12 mouse cellular contexts compared by ENCODE assay signal in the genomic region with DNA sequence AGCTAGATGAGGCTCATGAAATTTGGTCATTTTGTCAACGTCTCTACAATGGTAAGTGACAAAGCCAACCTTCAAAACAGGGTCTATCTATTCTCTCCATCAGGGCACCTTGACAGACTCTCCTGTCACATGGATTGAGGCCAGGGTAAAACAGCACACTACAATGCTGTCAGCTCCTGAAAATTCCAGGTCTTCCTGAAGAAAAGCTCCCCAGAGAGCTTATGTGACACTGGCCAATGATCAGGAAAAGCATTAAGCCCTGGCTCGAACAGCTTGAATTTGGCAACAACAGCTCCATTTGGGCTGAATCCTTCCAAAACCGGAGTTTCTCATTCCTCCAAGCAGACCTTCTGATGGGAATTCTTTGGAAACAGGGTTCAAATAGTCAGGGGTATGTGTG.
A peak's percentile ranks its signal among the peaks of the same experiment; 100 is the strongest.
DNase-seq lines count a peak whose midpoint lies in the region.
"Had no signal": no experiment of that assay in that cellular context is flagged by ENCODE, and none has a peak within 500 bp of the region (broad histone marks: within the 10 kb centered on the region; RNA-seq: fewer than 3 reads in every experiment).

No protein-coding gene starts in this region.

- peak; percentile 54 to 60 for DNase-seq in cerebellum, adult 18-20 months
- DNase-seq in cerebellum, adult 8-10 months: no peak
- DNase-seq in brain, adult 2 months (ENCODE audit: low read depth, low spot score): peak; percentile 92
- peak; percentile 79 for DNase-seq in cerebellum, adult 9-10 months
- peak; percentile 52 to 62 for DNase-seq in cerebellum, postnatal 25 days
- DNase-seq in embryo, embryonic 9.5 days (ENCODE audit: extremely low spot score): no peak
- no peak for DNase-seq in urinary bladder, postnatal 36 days (ENCODE audit: low spot score in 2 of 2)
- DNase-seq: adrenal gland, adult 8-10 months; adrenal gland, postnatal 36 days; gastrocnemius, adult 2 months; gastrocnemius, postnatal 25 days; kidney, adult 2 months had no signal

Comparison
In these comparisons a context has a peak if more than half of its experiments do, and no peak if none do; other contexts are left out.
1. DNase-seq: peak in cerebellum, adult 18-20 months (2 of 2), brain, adult 2 months (single experiment), cerebellum, adult 9-10 months (single experiment) and cerebellum, postnatal 25 days (2 of 2); none in cerebellum, adult 8-10 months (single experiment), embryo, embryonic 9.5 days (single experiment) and urinary bladder, postnatal 36 days (0 of 2).